Mouse (Mus musculus): ENCODE measurements around the gene Rfx5. TPM values are rescaled to one million over a fixed set of nuclear protein-coding genes. Genes with fewer than 3 reads are reported as not detected.
"Not testable (repeated sequence)": the region's sequence is repeated elsewhere in the genome, so short reads cannot be mapped to it uniquely, and the experiment has no call there.

Rfx5 gene
- polyA plus RNA-seq, 1 experiment from 2014 or later = 8.6 TPM

GRCm38 (mm10) chr3:94928979-94929378, 24.9 kb upstream of the Rfx5 start:
- 87% methylated on average over 4 of the region's 4 CpGs for WGBS
- not testable (repeated sequence) for H3K9ac ChIP-seq; H3K4me3 ChIP-seq (replicated peaks); H3K9me3 ChIP-seq; H3K36me3 ChIP-seq (replicated peaks); H3K4me2 ChIP-seq; H3K27me3 ChIP-seq; ATAC-seq (ENCODE audit: low FRiP score); H3K27ac ChIP-seq
- peaks cover 11% of the 10 kb centered on the region for H3K4me1 ChIP-seq

GRCm38 (mm10) chr3:94930386-94931266, 23.2 kb upstream of the Rfx5 start:
- not testable (repeated sequence) for ATAC-seq (ENCODE audit: low FRiP score); H3K4me3 ChIP-seq (replicated peaks); H3K9me3 ChIP-seq; H3K27me3 ChIP-seq; H3K9ac ChIP-seq; H3K27ac ChIP-seq; H3K36me3 ChIP-seq (replicated peaks); H3K4me2 ChIP-seq
- H3K4me1 ChIP-seq = peaks cover 11% of the 10 kb centered on the region
- 40% methylated on average over 7 of the region's 7 CpGs for WGBS

- not testable (repeated sequence) for H3K4me2 ChIP-seq; ATAC-seq (ENCODE audit: low FRiP score); H3K36me3 ChIP-seq (replicated peaks)
These were observed 22.3 kb upstream of the Rfx5 start for GRCm38 (mm10) chr3:94931427-94932082.

GRCm38 (mm10) chr3:94932279-94932678, 21.6 kb upstream of the Rfx5 start:
- H3K9me3 ChIP-seq; H3K4me3 ChIP-seq (replicated peaks); H3K36me3 ChIP-seq (replicated peaks); H3K9ac ChIP-seq; H3K27ac ChIP-seq; H3K4me2 ChIP-seq; ATAC-seq (ENCODE audit: low FRiP score); H3K27me3 ChIP-seq: not testable (repeated sequence)
- 68% methylated on average over 2 of the region's 2 CpGs for WGBS
- peaks cover 11% of the 10 kb centered on the region for H3K4me1 ChIP-seq

More at GRCm38 (mm10) chr3:94931427-94932082, 22.3 kb upstream of the Rfx5 start:
- 82% methylated on average over 10 of the region's 10 CpGs for WGBS
- H3K9ac ChIP-seq; H3K9me3 ChIP-seq; H3K27ac ChIP-seq; H3K27me3 ChIP-seq; H3K4me3 ChIP-seq (replicated peaks): not testable (repeated sequence)
- H3K4me1 ChIP-seq = peaks cover 11% of the 10 kb centered on the region

GRCm38 (mm10) chr3:94932809-94933564, 20.9 kb upstream of the Rfx5 start, which contains the start of gene Selenbp1:
Gene Selenbp1 (plus strand): TSS chr3:94933056.
- Histone ChIP-seq H3K36me3 (replicated peaks) (no peaks in the 10 kb centered on the region), H3K9me3 (no peaks in the 10 kb centered on the region), H3K4me2 (peak within 1 kb of the TSS; percentile 43), H3K27ac (peak within 1 kb of the TSS; percentile 56; the same call in 1 of the 2 replicates), H3K4me1 (peaks cover 11% of the 10 kb centered on the region), H3K27me3 (no peaks in the 10 kb centered on the region), H3K4me3 (replicated peaks) (peak within 1 kb of the TSS; percentile 11; the same call in 1 of the 2 replicates), H3K9ac (no peak within 1 kb of the TSS)
- 33% methylated on average over 16 of the region's 16 CpGs for WGBS
- peak; percentile 87 for ATAC-seq (ENCODE audit: low FRiP score)

GRCm38 (mm10) chr3:94933604-94934003, 20.3 kb upstream of the Rfx5 start:
- H3K4me2 ChIP-seq; H3K9me3 ChIP-seq; H3K27ac ChIP-seq; H3K27me3 ChIP-seq; H3K4me3 ChIP-seq (replicated peaks); H3K36me3 ChIP-seq (replicated peaks); H3K9ac ChIP-seq: not testable (repeated sequence)
- WGBS = no CpG with 5 or more reads among the region's 2 CpGs
- peak; percentile 8; the same call in 1 of the 2 replicates for ATAC-seq (ENCODE audit: low FRiP score)
- H3K4me1 ChIP-seq = peaks cover 11% of the 10 kb centered on the region

GRCm38 (mm10) chr3:94934564-94934963, 19.3 kb upstream of the Rfx5 start:
- H3K4me3 ChIP-seq (replicated peaks); H3K27ac ChIP-seq; H3K36me3 ChIP-seq (replicated peaks); H3K9me3 ChIP-seq; H3K4me2 ChIP-seq; H3K9ac ChIP-seq; H3K27me3 ChIP-seq; ATAC-seq (ENCODE audit: low FRiP score): not testable (repeated sequence)
- WGBS = 89% methylated on average over 3 of the region's 3 CpGs
- peaks cover 11% of the 10 kb centered on the region for H3K4me1 ChIP-seq

- WGBS = 98% methylated on average over 3 of the region's 3 CpGs
These were observed 18.5 kb upstream of the Rfx5 start for GRCm38 (mm10) chr3:94935332-94935731.

GRCm38 (mm10) chr3:94936147-94936546, 17.7 kb upstream of the Rfx5 start:
- H3K9ac ChIP-seq; ATAC-seq (ENCODE audit: low FRiP score); H3K27ac ChIP-seq; H3K9me3 ChIP-seq; H3K4me3 ChIP-seq (replicated peaks); H3K4me2 ChIP-seq; H3K27me3 ChIP-seq; H3K36me3 ChIP-seq (replicated peaks): not testable (repeated sequence)
- peaks cover 11% of the 10 kb centered on the region for H3K4me1 ChIP-seq
- WGBS = 84% methylated on average over 5 of the region's 5 CpGs

More at GRCm38 (mm10) chr3:94935332-94935731, 18.5 kb upstream of the Rfx5 start:
- H3K9ac ChIP-seq; H3K36me3 ChIP-seq (replicated peaks); H3K4me2 ChIP-seq; ATAC-seq (ENCODE audit: low FRiP score); H3K9me3 ChIP-seq; H3K4me3 ChIP-seq (replicated peaks); H3K27me3 ChIP-seq; H3K27ac ChIP-seq: not testable (repeated sequence)
- peaks cover 11% of the 10 kb centered on the region for H3K4me1 ChIP-seq

- H3K9ac ChIP-seq; H3K36me3 ChIP-seq (replicated peaks); H3K27ac ChIP-seq; ATAC-seq (ENCODE audit: low FRiP score); H3K4me2 ChIP-seq; H3K9me3 ChIP-seq; H3K27me3 ChIP-seq; H3K4me3 ChIP-seq (replicated peaks): not testable (repeated sequence)
- 92% methylated on average over 7 of the region's 7 CpGs for WGBS
- H3K4me1 ChIP-seq = peaks cover 11% of the 10 kb centered on the region
These were observed 16.7 kb upstream of the Rfx5 start for GRCm38 (mm10) chr3:94937194-94937593.

GRCm38 (mm10) chr3:94940033-94940432, 13.8 kb upstream of the Rfx5 start:
- H3K4me2 ChIP-seq; H3K9ac ChIP-seq; H3K36me3 ChIP-seq (replicated peaks); H3K27me3 ChIP-seq; ATAC-seq (ENCODE audit: low FRiP score); H3K4me3 ChIP-seq (replicated peaks); H3K4me1 ChIP-seq; H3K27ac ChIP-seq; H3K9me3 ChIP-seq: not testable (repeated sequence)
- 80% methylated on average over 9 of the region's 9 CpGs for WGBS
